ENCODE assay signal across 11 mouse cellular contexts in genomic region chr1:118776594-118777441, GRCm38 (mm10).
DNase-seq lines count a peak whose midpoint lies in the region; ATAC-seq lines count a peak whose summit lies in the region.
"Had no signal": no experiment of that assay in that cellular context is flagged by ENCODE, and none has a peak within 500 bp of the region (broad histone marks: within the 10 kb centered on the region; RNA-seq: fewer than 3 reads in every experiment).

No protein-coding gene starts in this region.

- 0 out of 2 replicates have a peak overlapping the region, but pooled peaks have one; percentile 12 for H3K4me2 ChIP-seq in hindbrain, embryonic 16.5 days (ENCODE audit: low read length)
- no peak overlapping the region for H3K4me2 ChIP-seq in neural tube, embryonic 14.5 days (ENCODE audit: low read depth, low read length)
- H3K4me2 ChIP-seq: heart, embryonic 13.5 days; limb, embryonic 13.5 days had no signal

- DNase-seq in left cerebral cortex, postnatal 14 days (ENCODE audit: low spot score in 2 of 2) = peak; percentile 30 to 44
- DNase-seq in left cerebral cortex, adult 8-10 months (ENCODE audit: low spot score in 2 of 2) = no peak
- DNase-seq in embryo, embryonic 11 days = peak; percentile 71
- DNase-seq in lung, postnatal 4 days = no peak
- no peak for DNase-seq in ovary, postnatal 14 days (ENCODE audit: low spot score)
- no peak for DNase-seq in spleen, postnatal 36 days (ENCODE audit: low spot score in 2 of 2)

- ATAC-seq in hindbrain, embryonic 16.5 days = peak; percentile 89
- peak; percentile 88 for ATAC-seq in neural tube, embryonic 14.5 days (ENCODE audit: low read depth)
- ATAC-seq: Patski had no signal

- H3K27ac ChIP-seq in hindbrain, embryonic 16.5 days (ENCODE audit: low read depth, low read length) = peak overlapping the region; percentile 61; the same call in 1 of the 2 replicates
- no peak overlapping the region for H3K27ac ChIP-seq in neural tube, embryonic 14.5 days (ENCODE audit: low read depth, low read length)
- H3K27ac ChIP-seq: heart, embryonic 13.5 days; limb, embryonic 13.5 days had no signal

- peaks cover 9% of the 10 kb centered on the region for H3K4me1 ChIP-seq in hindbrain, embryonic 16.5 days (ENCODE audit: control insufficient read depth, insufficient read depth, low read depth, low read length)
- H3K4me1 ChIP-seq in neural tube, embryonic 14.5 days (ENCODE audit: control insufficient read depth, insufficient read depth, low read length) = peaks cover 9% of the 10 kb centered on the region

- H3K27me3 ChIP-seq in hindbrain, embryonic 16.5 days (replicated peaks; ENCODE audit: control insufficient read depth, insufficient read depth, low read length) = no peaks in the 10 kb centered on the region
- H3K27me3 ChIP-seq in neural tube, embryonic 14.5 days (ENCODE audit: control insufficient read depth, insufficient read depth, low read length) = no peaks in the 10 kb centered on the region
- H3K27me3 ChIP-seq: limb, embryonic 13.5 days; Patski had no signal

- no peaks in the 10 kb centered on the region for H3K36me3 ChIP-seq in hindbrain, embryonic 16.5 days (ENCODE audit: control insufficient read depth, insufficient read depth, low read length)
- H3K36me3 ChIP-seq in neural tube, embryonic 14.5 days (ENCODE audit: control insufficient read depth, insufficient read depth, low read length) = no peaks in the 10 kb centered on the region
- H3K36me3 ChIP-seq: heart, embryonic 13.5 days; limb, embryonic 13.5 days had no signal

- H3K4me3 ChIP-seq in hindbrain, embryonic 16.5 days (ENCODE audit: low read length) = no peak overlapping the region
- no peak overlapping the region for H3K4me3 ChIP-seq in neural tube, embryonic 14.5 days (ENCODE audit: low read depth, low read length)
- H3K4me3 ChIP-seq: heart, embryonic 13.5 days; limb, embryonic 13.5 days had no signal

- H3K9ac ChIP-seq in hindbrain, embryonic 16.5 days (ENCODE audit: low read depth, low read length) = no peak overlapping the region
- no peak overlapping the region for H3K9ac ChIP-seq in neural tube, embryonic 14.5 days (replicated peaks; ENCODE audit: low read depth, low read length)
- H3K9ac ChIP-seq: heart, embryonic 13.5 days; limb, embryonic 13.5 days had no signal

- no peaks in the 10 kb centered on the region for H3K9me3 ChIP-seq in hindbrain, embryonic 16.5 days (ENCODE audit: control insufficient read depth, low read length)
- no peaks in the 10 kb centered on the region for H3K9me3 ChIP-seq in neural tube, embryonic 14.5 days (ENCODE audit: control insufficient read depth, low read length)
- H3K9me3 ChIP-seq: heart, embryonic 13.5 days; limb, embryonic 13.5 days had no signal

- intact Hi-C loops in left cerebral cortex, postnatal 14 days (cut with DNase I) = loop anchor here (10.0 kb wide), 2 partner anchors 118 to 278 kb away; partner anchors contain the start of gene Gli2

- 26% methylated on average over 10 of the region's 10 CpGs for WGBS in hindbrain, embryonic 16.5 days
- WGBS in neural tube, embryonic 14.5 days = 26% methylated on average over 10 of the region's 10 CpGs

Comparison
In these comparisons a context has a peak if more than half of its experiments do, and no peak if none do; other contexts are left out.
1. DNase-seq: peak in left cerebral cortex, postnatal 14 days (2 of 2) and embryo, embryonic 11 days (single experiment); none in left cerebral cortex, adult 8-10 months (0 of 2), lung, postnatal 4 days (0 of 2), ovary, postnatal 14 days (single experiment) and spleen, postnatal 36 days (0 of 2).